Mouse (Mus musculus): ENCODE results near the gene Adam23.

- TF ChIP-seq CHD1 (IDR thresholded peaks at IDR 0.05; ENCODE audit: low read depth, low read length), result no peak
- TF ChIP-seq CTCF (conservative IDR thresholded peaks at IDR 0.05 in 1 of 2, IDR thresholded peaks at IDR 0.05 in 1 of 2; ENCODE audit: low read depth in 2 of 2, low read length in 2 of 2), result no peak
- TF ChIP-seq HCFC1 (IDR thresholded peaks at IDR 0.05; ENCODE audit: low read depth, low read length), result no peak
- no peak for TF ChIP-seq BHLHE40 (IDR thresholded peaks at IDR 0.05; ENCODE audit: low read depth, low read length)
- TF ChIP-seq TBP (conservative IDR thresholded peaks at IDR 0.05; ENCODE audit: low read depth, low read length), result no peak
- no peak for TF ChIP-seq ZC3H11A (IDR thresholded peaks at IDR 0.05; ENCODE audit: low read depth, low read length)
- TF ChIP-seq MYC (IDR thresholded peaks at IDR 0.05; ENCODE audit: low read depth, low read length), result no peak
- TF ChIP-seq ZMIZ1 (IDR thresholded peaks at IDR 0.05; ENCODE audit: low read depth, low read length), result no peak
- TF ChIP-seq MXI1 (IDR thresholded peaks at IDR 0.05; ENCODE audit: low read depth, low read length), result no peak
- TF ChIP-seq KAT2A (IDR thresholded peaks at IDR 0.05; ENCODE audit: insufficient replicate concordance, low read length), result no peak
These were observed 3.1 kb upstream of the Adam23 start for GRCm38 (mm10) chr1:63442616-63443015.

Data from CH12.LX (cell line).